In the genomic region with DNA sequence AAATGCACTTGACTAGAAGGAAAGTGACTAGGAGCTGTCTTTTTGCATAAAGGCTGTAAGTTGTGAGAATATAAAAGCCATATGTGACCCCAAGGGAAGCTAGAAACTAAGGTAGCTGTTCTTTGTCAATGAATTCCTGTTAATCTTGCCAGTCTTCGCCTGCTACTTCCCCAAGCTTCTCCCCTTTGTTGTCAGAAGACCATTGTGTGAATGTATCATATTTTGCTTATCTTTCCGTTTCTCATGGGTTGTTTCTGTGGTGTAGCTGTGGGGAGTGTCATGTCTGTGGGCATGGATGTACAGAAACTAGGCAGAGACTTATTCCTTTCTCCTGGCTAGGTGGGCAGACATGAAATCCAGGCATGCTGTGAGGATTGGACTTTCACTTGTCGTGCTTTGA, we compare ENCODE assay signal across 7 mouse cellular contexts. TPM values are rescaled to one million over a fixed set of nuclear protein-coding genes. Genes with fewer than 3 reads are reported as not detected.
A peak's percentile ranks its signal among the peaks of the same experiment; 100 is the strongest.
DNase-seq lines count a peak whose midpoint lies in the region; ATAC-seq lines count a peak whose summit lies in the region.

No protein-coding gene starts in this region.

- 90% methylated on average over 3 of the region's 3 CpGs for WGBS in lung, embryonic 16.5 days
- 84% methylated on average over 3 of the region's 3 CpGs for WGBS in forebrain, embryonic 14.5 days
- WGBS in limb, embryonic 11.5 days, result 88% methylated on average over 3 of the region's 3 CpGs
- 89% methylated on average over 3 of the region's 3 CpGs for WGBS in neural tube, embryonic 14.5 days

- H3K4me2 ChIP-seq in lung, embryonic 16.5 days (ENCODE audit: low read depth, low read length), result peak overlapping the region; percentile 85
- H3K4me2 ChIP-seq in forebrain, embryonic 14.5 days (ENCODE audit: low read length), result peak overlapping the region; percentile 66
- H3K4me2 ChIP-seq in limb, embryonic 11.5 days (ENCODE audit: low read depth, severe bottlenecking), result 0 out of 2 replicates have a peak overlapping the region, but pooled peaks have one; percentile 36
- H3K4me2 ChIP-seq in neural tube, embryonic 14.5 days (ENCODE audit: low read depth, low read length), result peak overlapping the region; percentile 61

- no peaks in the 10 kb centered on the region for H3K9me3 ChIP-seq in lung, embryonic 16.5 days (ENCODE audit: control insufficient read depth, low read length)
- no peaks in the 10 kb centered on the region for H3K9me3 ChIP-seq in forebrain, embryonic 14.5 days (replicated peaks; ENCODE audit: control insufficient read depth, low read length)
- H3K9me3 ChIP-seq in limb, embryonic 11.5 days (ENCODE audit: control insufficient read depth, low read length), result no peaks in the 10 kb centered on the region
- H3K9me3 ChIP-seq in neural tube, embryonic 14.5 days (ENCODE audit: control insufficient read depth, low read length), result no peaks in the 10 kb centered on the region

- H3K36me3 ChIP-seq in lung, embryonic 16.5 days (ENCODE audit: control insufficient read depth, insufficient read depth, low read length), result peaks cover 7% of the 10 kb centered on the region
- peaks cover 12% of the 10 kb centered on the region for H3K36me3 ChIP-seq in forebrain, embryonic 14.5 days (ENCODE audit: control insufficient read depth, insufficient read depth, low read length)
- H3K36me3 ChIP-seq in limb, embryonic 11.5 days (ENCODE audit: control insufficient read depth, insufficient read depth, low read length), result no peaks in the 10 kb centered on the region
- H3K36me3 ChIP-seq in neural tube, embryonic 14.5 days (ENCODE audit: control insufficient read depth, insufficient read depth, low read length), result peaks cover 8% of the 10 kb centered on the region; the same call in 1 of the 2 replicates

- no peaks in the 10 kb centered on the region for H3K27me3 ChIP-seq in lung, embryonic 16.5 days (ENCODE audit: control insufficient read depth, insufficient read depth, low read depth, low read length)
- H3K27me3 ChIP-seq in forebrain, embryonic 14.5 days (replicated peaks; ENCODE audit: control insufficient read depth, insufficient read depth, low read length), result no peaks in the 10 kb centered on the region
- no peaks in the 10 kb centered on the region for H3K27me3 ChIP-seq in limb, embryonic 11.5 days (ENCODE audit: control insufficient read depth, insufficient read depth, low read length)
- H3K27me3 ChIP-seq in neural tube, embryonic 14.5 days (ENCODE audit: control insufficient read depth, insufficient read depth, low read length), result no peaks in the 10 kb centered on the region

- H3K27ac ChIP-seq in lung, embryonic 16.5 days (ENCODE audit: low read length), result no peak overlapping the region
- no peak overlapping the region for H3K27ac ChIP-seq in forebrain, embryonic 14.5 days (ENCODE audit: low read depth, low read length)
- no peak overlapping the region for H3K27ac ChIP-seq in limb, embryonic 11.5 days (replicated peaks; ENCODE audit: low read depth, low read length)
- peak overlapping the region; percentile 56; the same call in 1 of the 2 replicates for H3K27ac ChIP-seq in neural tube, embryonic 14.5 days (ENCODE audit: low read depth, low read length)

- H3K4me1 ChIP-seq in lung, embryonic 16.5 days (replicated peaks; ENCODE audit: control insufficient read depth, insufficient read depth, low read length), result peaks cover 7% of the 10 kb centered on the region; the same call in 1 of the 2 replicates
- H3K4me1 ChIP-seq in forebrain, embryonic 14.5 days (ENCODE audit: control insufficient read depth, insufficient read depth, low read length), result peaks cover 11% of the 10 kb centered on the region
- H3K4me1 ChIP-seq in limb, embryonic 11.5 days (ENCODE audit: control insufficient read depth, insufficient read depth, low read length), result 0 out of 2 replicates have a peak, but pooled peaks cover 2% of the 10 kb centered on the region
- peaks cover 11% of the 10 kb centered on the region for H3K4me1 ChIP-seq in neural tube, embryonic 14.5 days (ENCODE audit: control insufficient read depth, insufficient read depth, low read length)

- ATAC-seq in lung, embryonic 16.5 days (ENCODE audit: low read depth), result no peak
- ATAC-seq in forebrain, embryonic 14.5 days, result no peak
- no peak for ATAC-seq in limb, embryonic 11.5 days (ENCODE audit: insufficient number of reproducible peaks, low FRiP score, low TSS enrichment, low read depth)
- ATAC-seq in neural tube, embryonic 14.5 days (ENCODE audit: low read depth), result no peak

- peak overlapping the region; percentile 83 for H3K4me3 ChIP-seq in lung, embryonic 16.5 days (ENCODE audit: low read length)
- peak overlapping the region; percentile 71 for H3K4me3 ChIP-seq in forebrain, embryonic 14.5 days (ENCODE audit: low read depth, low read length)
- 0 out of 2 replicates have a peak overlapping the region, but pooled peaks have one; percentile 73 for H3K4me3 ChIP-seq in limb, embryonic 11.5 days (ENCODE audit: low read depth, low read length)
- peak overlapping the region; percentile 66 for H3K4me3 ChIP-seq in neural tube, embryonic 14.5 days (ENCODE audit: low read depth, low read length)

- no peak for DNase-seq in lung, adult 18-20 months
- DNase-seq in forebrain, embryonic 14.5 days (ENCODE audit: low spot score), result no peak
- no peak for DNase-seq in limb, embryonic 11.5 days (ENCODE audit: low spot score)
- no peak for DNase-seq in adrenal gland, postnatal 25 days
- DNase-seq in ovary, postnatal 10 days (ENCODE audit: low spot score), result no peak

- H3K9ac ChIP-seq in lung, embryonic 16.5 days (ENCODE audit: low read length), result peak overlapping the region; percentile 88; the same call in 1 of the 2 replicates
- H3K9ac ChIP-seq in forebrain, embryonic 14.5 days (ENCODE audit: low read length), result peak overlapping the region; percentile 87
- no peak overlapping the region for H3K9ac ChIP-seq in limb, embryonic 11.5 days (ENCODE audit: low read length)
- H3K9ac ChIP-seq in neural tube, embryonic 14.5 days (replicated peaks; ENCODE audit: low read depth, low read length), result no peak overlapping the region; the same call in 1 of the 2 replicates

RNA-seq across cellular contexts. Expression of a gene that starts 0.8 kb away (rescaled TPM):
- 114 and 119 TPM in 2 replicates for polyA plus RNA-seq in lung, embryonic 16.5 days (2015; fragmentation: Nextera tagmentation; extraction: Ambion mirVana)
- polyA plus RNA-seq in forebrain, embryonic 14.5 days (2014; fragmentation: Nextera tagmentation; extraction: Ambion mirVana), result 139 and 170 TPM in 2 replicates
- 155 and 167 TPM in 2 replicates for polyA plus RNA-seq in limb, embryonic 11.5 days (2014; fragmentation: Nextera tagmentation; extraction: Ambion mirVana)
- 147 and 155 TPM in 2 replicates for polyA plus RNA-seq in neural tube, embryonic 14.5 days (2014; fragmentation: Nextera tagmentation; extraction: Ambion mirVana)
- total RNA-seq in adrenal gland, postnatal 25 days (2021), result 78.6 and 83.8 TPM in 2 replicates

Comparison
In these comparisons a context has a peak if more than half of its experiments do, and no peak if none do; other contexts are left out.
1. H3K9ac ChIP-seq: peak in lung, embryonic 16.5 days (single experiment) and forebrain, embryonic 14.5 days (single experiment); none in limb, embryonic 11.5 days (single experiment) and neural tube, embryonic 14.5 days (single experiment).
2. Peak in every context shown above with its lines, with median percentiles within 50 percentile points of each other: H3K4me2 ChIP-seq and H3K4me3 ChIP-seq.